Mouse (Mus musculus) left cerebral cortex, postnatal 10 days (tissue): Measurements from ENCODE around the gene Akip1. TPM values are rescaled to one million over a fixed set of nuclear protein-coding genes. Genes with fewer than 3 reads are reported as not detected.

Experiments
- DNase-seq, 2 experiments: peaks; one replicate each; pipeline ENCODE4 v3.0.0; 2021 to 2022; ENCODE audit warnings: low spot score in 2 of 2, mixed read lengths in 1 of 2; ENCODE audit errors: extremely low spot score in 1 of 2
- intact Hi-C: fragments of 180-260 bp; cut with DNase I; formaldehyde crosslinking; loops from one replicate; pipeline ENCODE4 v1.15.1; 2025
- total RNA-seq, 2 experiments: library from RNA; stranded (reverse); gene quantifications; 2 replicates each; pipeline ENCODE4 v1.2.3; 2021

Gene Akip1
- total RNA-seq, 2 experiments from 2014 or later = 7.5 to 7.6 TPM

DNA sequence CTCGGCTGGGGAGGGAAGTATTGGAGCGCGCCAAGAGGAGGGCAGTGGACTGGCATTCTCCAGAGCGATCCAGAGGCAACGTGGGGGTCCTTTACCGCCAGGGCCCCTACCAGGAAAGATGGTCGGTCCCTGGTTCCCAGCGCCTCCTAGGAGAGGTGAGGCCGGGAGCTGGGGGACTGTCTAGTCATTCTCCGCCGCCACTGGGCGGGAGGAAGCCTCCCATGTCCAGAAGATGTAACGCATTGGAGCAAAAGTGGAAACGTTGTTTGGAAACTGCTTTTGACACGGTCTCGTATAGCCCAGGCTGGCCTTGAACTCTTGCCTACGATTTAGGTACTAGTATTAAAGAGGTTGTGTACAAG, 507 bp downstream of the Akip1 start:
- intact Hi-C loops = no loop called here
- DNase-seq = no peak

DNA sequence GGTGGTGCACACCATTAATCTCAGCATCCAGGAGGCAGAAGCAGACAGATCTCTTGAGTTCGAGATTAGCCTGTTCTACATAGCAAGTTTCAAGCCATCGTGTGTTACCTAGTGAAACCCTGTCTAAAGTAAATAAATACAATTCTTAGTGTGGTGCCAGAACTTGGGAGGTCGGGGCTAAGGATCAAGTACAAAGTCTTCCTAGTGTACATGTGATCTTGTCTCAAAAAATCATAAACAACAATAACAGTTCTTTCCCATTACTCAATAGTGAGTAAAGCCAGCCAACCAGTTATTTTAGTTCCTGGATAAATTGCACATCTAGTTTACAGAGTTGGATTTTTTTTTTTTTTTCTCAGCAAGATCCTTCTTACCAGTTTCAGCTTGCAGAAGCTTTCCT, 971 bp downstream of the Akip1 start:
- DNase-seq = no peak
- intact Hi-C loops = no loop called here

DNA sequence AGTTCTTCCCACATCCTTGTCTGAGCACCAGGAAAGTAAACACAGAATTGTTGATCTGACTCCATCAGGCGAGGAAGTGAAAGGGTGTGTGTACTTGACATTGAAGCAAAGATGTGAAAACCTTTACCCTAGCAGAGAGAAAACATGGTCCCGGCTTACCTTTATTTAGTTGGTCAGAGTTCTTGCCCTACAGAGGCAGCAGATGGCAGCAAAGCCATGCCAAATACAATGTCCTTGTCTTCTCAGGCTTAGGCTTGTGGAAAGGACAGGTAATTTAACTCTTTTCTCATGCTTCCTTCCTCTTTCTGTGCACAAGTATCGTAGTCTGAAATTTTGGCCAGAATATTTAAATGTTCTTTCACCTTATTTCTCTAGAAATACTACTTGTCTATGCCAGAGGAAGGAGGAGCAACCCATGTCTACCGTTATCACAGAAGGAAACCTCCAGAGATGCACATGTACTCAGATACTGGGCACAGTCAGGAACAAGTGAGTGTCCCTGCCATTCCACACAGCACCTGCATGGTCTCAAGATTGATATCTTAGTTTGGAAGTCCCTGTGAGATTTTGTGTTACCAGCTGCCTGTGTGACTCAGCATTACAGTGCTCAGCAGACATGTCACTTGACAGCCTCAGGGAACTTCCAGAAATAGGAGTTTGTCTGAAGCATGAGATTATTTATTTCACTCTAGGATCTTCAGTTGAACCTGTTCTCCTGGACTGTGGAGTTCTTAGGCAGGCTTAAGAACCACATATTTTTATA, 3.7 kb downstream of the Akip1 start:
- peak in 1 of 2 experiments; percentile 28 for DNase-seq
- intact Hi-C loops = no loop called here

DNA sequence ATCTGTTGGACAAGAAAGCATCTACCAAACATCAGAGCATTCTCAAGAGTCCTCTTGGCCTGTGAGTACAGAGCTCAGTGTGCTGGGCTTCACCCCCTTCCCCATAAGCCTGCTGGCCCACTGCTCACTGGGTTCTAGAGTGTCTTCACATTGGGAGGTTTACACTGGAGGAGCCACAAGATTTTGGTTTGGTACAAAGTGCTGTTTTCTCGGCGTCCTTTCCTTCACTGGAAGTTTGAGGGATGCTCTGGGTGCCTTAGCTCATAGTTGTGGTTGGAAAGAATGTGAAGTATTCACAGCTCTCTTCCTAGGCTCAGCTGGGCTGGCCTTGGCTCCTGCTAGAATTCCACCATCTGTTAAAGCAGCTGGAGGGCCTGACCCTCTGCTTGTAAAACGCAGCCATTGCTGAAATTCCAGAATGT, 5.5 kb downstream of the Akip1 start:
- intact Hi-C loops = no loop called here
- peak in 1 of 2 experiments; percentile 62 for DNase-seq

DNA sequence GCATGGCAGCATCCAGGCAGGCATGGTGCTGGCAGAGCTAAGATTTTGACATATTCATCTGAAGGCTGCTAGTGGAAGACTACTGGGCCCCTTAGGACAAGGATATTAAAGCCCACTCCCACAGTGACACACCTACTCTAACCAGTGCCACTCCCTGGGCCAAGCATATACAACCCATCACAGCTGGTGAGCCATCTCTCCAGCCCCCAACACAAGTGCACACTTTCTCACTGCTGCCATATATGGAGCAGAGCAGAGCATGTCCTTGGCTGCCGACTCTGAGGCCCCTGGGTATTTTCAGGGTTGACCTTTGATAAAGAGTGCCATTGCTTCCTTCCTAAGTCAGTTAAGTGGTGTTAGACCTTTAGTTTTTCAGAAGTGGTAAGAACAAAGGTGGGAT, 6.6 kb downstream of the Akip1 start:
- no peak for DNase-seq
- intact Hi-C loops = no loop called here

DNA sequence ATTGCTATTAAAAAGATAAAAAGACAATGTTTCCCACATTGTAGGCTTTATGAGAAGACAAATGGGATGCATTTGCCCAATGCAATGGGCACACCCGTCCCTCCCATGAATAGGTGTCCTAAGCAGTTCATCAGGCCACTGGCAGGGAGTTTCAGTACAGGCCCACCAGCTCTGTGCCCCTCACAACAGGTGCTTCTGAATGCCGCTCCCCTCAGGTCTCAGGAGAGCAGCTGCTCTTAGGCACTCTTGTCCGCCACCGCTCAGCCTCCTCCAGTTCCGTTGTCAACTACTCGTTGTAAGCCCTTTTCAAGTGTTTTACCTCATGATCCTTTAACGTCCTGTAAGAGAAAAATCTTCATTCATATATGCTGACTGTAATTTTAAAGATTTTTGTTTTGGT, 8.7 kb downstream of the Akip1 start:
- intact Hi-C loops = no loop called here
- no peak for DNase-seq

DNA sequence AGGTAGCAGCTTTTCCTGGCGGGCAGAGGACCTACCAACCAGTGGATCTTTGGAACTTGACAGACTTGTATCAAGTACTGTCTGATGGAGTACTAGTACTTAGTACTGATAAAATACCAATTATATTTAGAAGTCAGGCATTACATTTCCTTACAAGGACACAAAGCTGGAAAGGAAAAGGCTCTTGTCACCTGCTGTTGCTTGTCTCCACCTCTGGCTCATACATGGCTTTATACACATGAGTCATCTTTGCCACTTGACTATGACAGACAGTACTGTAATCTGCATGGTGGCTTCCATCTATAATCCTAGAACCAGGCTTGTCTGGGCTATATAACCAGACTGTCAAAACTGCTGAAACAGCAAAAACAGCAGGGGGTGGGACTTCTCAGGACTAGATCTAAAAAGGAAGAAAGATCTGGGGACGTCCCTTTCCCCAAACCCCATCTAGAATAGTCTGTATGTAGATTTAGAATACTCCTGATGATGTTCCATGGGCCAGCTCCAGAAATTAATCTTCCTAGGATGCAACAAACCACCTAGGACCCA, 10.0 kb downstream of the Akip1 start:
- intact Hi-C loops = no loop called here
- DNase-seq = no peak

DNA sequence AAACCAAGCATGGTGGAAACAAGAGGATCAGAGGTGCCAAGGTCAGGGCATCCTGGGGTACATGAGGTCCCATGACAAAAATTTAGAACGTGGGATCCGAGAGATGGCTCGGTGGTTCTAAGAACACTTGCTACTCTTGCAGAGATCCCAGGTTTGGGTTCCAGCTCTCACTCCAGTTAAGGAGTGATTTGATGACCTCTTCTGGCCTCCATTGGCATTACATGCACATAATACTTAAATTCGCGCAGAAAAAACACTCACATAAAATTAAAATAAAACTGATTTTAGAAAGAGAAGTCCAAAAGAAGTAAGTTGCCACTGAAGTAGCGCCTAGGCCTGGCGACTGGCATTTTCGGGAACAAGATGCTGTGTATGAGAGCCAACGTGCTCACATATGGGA, 15.8 kb downstream of the Akip1 start:
- intact Hi-C loops = loop anchor here (2.0 kb wide), 1 partner anchor 192 kb away; no protein-coding TSS in a partner anchor
- DNase-seq = peak; percentile 42 to 49

DNA sequence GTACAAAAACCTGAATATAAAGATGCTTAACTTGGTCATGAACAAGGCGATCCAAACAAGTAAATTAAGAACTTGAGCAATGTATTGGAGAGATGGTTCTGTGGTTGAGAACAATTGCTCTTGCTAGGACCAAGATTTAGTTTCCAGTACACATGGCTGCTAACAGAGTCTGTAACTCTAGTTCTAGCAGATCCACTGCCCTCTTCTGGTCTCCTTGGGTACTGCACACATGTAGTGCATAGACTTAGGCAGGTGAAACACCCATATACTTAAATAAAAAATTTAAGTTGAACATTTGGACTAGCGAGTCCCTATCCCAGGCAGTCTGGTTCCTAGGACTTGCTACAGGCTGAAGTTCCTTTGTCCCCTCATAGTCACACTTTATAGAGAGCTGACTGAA, 19.1 kb downstream of the Akip1 start:
- DNase-seq = no peak
- intact Hi-C loops = no loop called here

DNA sequence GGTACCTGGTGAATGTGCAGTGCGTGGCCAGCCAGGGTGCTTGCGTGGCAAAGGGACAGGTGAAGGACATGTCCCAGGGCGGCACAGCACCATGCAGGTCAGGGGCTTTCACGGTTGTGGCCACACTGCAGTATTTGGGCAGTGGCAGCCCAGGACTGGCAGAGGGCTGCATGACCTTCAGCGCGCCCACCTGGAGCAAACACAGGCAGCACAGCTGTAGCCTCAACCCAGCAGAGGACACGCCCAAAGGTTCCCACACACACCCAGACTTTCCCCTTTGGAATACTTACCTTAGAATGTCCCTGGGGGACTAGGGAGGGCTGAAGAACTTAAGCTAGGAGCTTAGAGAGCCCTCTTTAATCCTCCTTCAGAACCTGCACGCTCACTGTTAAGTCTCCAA, 19.6 kb downstream of the Akip1 start:
- no peak for DNase-seq
- intact Hi-C loops = no loop called here

DNA sequence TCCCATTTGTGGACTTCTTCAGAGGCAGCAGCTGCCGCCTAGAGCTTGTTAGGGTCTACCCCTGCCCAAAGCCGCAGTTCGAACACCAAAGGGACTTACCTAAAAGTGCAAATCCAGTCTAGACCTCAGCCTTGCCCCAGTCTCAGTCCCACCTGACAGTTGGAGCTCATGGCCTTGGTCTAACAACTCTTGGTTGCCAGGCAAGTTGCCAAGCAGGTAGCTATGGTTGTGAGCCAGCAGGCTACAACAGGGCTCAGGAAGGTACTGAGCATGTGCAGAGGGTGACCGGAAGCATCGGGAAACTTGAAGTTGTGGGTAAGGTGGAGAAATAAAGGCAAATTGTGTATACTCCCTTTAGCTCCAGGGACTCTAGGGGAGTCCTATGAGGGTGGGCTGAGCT, 20.2 kb downstream of the Akip1 start, which contains the start of gene BC051019:
Gene BC051019 (minus strand): TSS at position 154 of the 400 bp plus-strand sequence.
- intact Hi-C loops = no loop called here
- DNase-seq = no peak

DNA sequence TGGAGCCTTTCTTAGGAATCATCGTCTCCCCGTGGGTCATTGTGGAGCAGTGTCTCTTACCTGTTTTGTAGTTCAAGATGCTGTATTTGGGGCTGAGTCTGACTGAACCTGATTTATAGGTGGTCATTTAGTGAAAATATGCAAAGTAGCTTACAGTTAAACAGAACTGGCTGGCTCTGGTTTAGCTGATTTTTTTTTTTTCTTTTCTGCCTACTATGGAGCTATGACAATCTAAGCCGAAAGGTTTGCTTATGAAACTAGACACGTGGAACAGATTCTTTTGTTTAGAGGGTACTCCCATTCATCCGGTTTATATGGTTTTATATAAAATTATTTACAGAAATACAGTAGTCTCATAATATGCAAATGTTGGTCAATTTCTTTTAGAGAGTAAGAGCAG, 28.1 kb downstream of the Akip1 start, which contains the start of gene Ascl3:
Gene Ascl3 (minus strand): TSS at position 101 of the 400 bp plus-strand sequence.
- intact Hi-C loops = no loop called here
- no peak for DNase-seq

DNA sequence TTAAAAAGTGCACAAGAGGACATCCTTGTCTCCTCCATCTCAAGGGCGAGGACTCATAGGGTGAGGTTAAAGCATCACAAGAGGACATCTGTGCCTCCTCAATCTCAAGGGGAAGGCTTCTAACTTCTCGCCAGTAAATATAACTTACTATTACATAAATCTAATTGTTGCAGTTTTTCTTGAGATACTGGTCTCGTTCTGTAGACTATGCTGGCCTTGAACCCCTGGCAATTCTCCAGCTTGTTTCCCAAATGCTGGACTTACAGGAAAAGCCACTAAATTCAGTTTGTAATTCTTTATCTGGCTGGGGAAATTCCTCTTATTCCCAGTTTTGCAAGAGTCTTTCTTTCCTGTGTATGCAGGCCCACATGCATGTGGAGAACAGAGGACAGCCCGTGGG, 31.3 kb downstream of the Akip1 start:
- no peak for DNase-seq
- intact Hi-C loops = no loop called here

DNA sequence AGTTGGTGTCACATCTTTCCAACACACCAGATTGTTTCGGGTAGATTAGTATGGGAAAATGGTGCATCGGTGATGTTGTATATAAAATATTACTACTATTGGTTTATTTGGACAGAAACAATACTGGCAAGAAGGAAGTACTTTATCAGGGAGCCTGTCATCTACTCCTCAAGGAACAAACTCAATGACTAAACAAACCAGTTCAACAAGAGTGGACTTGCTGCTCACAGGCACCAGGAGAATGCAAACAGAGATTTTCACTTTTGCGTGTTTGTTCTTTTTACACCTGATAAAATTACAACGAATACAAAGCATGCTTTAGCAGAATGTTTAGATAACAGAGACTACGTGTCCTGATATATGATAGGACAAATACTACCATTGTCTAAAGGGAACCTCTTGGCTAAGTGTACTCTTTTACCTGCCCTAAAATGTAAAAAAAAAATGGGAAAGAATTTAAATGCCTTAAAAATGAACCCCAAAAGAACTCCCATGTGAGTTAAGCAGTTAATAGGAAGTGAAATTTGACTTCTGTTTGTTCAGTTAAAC, 36.4 kb downstream of the Akip1 start:
- intact Hi-C loops = no loop called here
- DNase-seq = no peak

DNA sequence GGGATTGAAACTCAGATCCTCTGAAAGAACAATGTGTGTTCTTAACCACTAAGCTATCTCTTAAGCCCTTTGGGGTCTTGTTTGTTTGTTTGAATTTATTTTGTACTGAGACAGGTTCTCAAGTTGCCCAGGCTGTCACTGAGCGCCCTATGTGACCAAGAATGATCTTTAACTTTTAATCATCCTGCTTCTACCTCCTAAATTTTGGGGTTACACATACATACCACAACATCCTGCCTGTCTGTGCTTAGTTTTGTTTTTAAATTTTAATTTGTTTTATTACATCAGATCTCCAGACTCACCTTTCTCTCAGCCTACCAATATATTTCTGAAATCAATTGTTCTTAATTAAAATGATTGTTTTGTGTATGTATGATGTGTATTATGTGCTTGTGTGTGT, 37.6 kb downstream of the Akip1 start:
- intact Hi-C loops = no loop called here
- no peak for DNase-seq

DNA sequence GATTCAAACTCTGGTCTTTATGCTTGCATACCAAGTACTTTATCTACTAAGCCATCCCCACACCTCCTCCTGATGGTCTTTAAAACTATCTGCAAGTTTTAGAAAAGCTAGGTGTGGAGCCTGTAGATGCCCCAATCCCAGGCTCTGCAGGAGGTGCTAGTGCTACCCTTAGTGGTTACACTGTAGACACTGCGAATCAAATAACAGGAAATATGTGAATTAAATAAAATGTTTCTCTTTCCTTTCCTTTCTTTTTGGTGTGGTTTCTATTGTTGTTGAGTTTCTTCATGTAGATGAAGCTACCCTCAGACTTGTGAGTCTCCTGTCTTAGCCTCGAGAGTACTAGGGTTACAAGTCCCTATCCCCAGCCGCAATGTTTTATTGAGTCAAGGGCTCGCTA, 38.2 kb downstream of the Akip1 start:
- intact Hi-C loops = no loop called here
- DNase-seq = no peak

DNA sequence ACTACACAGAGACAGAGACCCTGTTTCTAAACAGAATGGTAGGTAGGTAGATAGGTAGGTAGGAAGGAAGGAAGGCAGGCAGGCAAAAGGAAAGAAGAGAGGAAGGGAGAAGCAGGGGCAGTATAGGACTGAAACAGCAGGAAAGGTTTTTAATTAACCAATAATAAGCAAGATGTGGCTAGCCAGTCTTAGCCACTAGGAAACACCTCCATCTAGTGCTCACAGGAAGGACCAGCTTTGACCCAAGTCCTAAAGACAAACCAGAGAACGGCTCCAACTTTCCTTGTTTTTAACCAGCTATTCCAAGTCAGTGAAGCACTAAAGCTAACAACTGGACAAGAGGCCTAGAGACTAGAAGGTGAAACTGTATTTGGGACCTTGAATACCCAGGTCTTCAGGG, 44.3 kb downstream of the Akip1 start:
- no peak for DNase-seq

DNA sequence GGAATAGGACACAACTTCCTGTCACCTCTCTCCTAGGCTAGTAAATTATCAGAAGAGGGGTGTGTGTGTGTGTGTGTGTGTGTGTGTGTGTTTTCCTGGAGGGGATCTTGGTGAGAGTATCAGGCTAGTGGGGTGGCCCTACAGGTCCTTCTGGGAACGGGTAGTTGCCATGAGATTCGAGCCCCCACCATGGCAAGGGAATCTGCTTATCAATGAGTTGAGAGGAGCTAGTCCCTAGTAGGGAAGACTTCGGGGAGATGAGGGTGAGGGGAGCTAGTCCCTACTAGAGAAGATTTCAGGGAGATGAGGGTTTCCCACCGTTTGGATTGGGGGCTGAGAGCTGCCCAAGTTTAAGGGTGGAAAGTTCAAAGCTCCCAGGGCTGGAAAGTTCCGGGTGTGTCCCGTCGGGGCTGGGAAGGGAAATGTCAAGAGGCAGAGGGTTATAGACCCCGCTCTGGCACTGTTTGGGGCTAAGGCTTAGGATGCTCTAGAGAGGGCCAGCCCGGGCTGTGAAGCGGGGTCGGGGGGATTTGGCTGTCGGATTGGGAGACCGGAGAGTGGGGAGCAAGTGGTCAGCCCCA, 48.0 kb downstream of the Akip1 start:
- intact Hi-C loops = no loop called here
- DNase-seq = no peak

More for the DNA sequence above, 44.3 kb downstream of the Akip1 start:
- intact Hi-C loops = no loop called here

DNA sequence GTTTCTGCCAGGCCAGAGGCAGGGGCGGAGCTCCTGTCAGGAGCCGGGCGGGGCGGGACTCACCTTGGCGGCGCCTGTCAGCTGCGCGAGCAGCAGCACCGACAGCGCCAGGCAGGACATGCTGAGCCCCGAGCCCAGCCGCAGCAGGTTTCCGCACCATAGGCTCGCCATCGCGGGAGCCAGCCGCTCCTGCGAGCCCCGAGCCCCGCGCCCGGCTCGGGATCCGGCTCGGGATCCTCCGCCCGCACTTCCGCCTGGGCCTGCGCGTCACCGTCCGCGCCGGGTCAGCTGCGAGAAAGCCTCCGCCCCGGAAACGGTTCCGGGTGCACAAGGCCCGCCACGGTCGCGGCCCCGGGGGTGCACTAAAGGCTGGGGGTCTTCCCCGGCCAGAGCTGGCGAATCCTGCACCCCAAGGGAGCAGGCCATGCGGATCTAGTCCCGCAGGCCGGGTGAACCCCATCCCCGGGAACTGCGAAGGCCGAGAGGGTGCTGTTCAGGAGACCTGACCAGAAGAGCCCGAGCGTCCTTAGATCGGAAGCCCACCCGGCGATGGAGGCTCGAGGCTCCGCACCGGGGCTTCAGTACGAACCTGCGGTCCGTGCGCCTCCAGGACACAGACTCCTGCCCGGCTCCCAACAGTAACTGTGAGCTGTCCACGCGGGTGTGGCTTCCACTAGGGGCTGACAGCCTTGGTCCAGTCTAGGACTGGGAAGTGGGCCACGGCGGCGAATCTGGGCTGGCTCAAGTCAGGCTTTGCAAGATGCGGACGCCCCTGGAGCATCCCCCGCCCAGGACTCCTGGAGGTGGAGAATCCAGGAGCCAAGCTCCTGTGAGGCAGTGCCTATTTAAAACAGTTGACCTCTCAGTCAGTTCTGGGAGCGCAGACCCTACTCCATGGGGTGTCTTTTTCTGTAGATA, 48.8 kb downstream of the Akip1 start, which contains the start of gene Tmem9b:
Gene Tmem9b (minus strand): TSS at position 868 of the 918 bp plus-strand sequence.
- DNase-seq = peak; percentile 65 to 91
- intact Hi-C loops = no loop called here
